Mouse (Mus musculus): ENCODE measurements around the gene Herc3.

DNA sequence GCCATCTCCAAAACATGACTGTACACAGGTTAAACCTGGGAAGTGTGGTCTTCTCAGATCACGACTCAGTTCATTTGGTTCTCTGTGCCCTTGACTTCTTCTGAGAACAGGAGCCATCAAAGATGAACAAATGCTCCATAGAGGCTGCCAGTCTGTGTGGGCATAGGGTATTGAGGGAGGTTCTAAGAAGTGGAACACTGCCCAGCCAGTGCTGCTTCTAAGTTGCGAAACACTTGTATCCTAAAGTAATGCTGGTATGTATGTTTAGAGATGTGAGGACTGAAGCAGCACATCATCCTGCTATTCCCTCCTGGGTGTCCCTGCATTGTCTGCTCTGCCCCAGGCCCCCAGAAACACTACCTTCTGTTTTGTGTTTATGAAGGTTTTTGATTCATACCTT, 5.2 kb downstream of the Herc3 start:
- TF ChIP-seq CTCF (IDR thresholded peaks at IDR 0.05) = no peak
- no peak for TF ChIP-seq EP300 (IDR thresholded peaks at IDR 0.05)
